Mouse (Mus musculus): ENCODE data around the gene Hoxd1.

DNA sequence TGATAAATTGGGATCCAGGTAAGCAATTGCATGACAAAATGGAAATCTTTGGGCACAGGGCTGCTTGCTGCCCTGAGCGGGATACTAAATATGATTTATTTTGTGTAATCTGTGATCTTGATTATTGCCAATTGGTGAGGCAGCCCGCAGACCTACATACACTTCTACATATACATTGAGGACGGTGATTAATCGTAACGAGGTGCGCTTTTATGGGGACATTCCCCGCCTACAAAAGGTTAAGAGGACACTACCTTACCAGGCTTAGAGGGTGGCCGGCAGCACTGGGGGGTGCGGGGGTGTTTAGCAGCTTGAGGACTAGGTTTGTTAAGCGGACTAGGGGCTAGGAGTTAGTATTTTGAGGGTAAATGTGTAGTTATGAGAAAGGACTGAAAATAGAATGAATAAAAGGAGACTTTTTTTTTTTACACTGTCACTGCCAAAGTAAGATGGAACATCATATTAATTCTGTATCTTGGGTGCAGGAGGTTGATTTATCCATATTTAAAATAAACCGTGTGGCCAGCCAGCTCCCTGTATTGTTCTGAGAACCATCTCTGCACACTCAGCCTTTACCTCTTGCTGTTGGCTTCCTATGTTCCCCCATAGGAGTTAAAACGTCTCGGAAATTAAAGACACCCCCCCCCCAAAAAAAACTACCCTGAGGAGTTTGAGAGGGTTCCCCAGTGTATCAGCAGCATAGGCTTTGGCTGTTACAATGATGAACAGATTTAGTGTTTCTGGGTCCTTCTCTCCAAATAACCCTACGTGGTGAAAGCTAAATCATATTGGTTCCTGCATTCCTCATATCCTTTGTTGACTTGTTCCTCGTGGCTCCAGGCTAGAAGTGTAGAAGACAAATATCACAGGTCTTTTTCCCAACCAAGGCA, 25.8 kb upstream of the Hoxd1 start:
- TF ChIP-seq CTCF (IDR thresholded peaks at IDR 0.05): no peak
- no peak for TF ChIP-seq EP300 (IDR thresholded peaks at IDR 0.05; ENCODE audit: insufficient read depth, low read depth, low read length)
